Mouse (Mus musculus) cerebellum, adult 2 months (tissue): Measurements from ENCODE around the gene Prpf4.

ENCODE experiments used
- CTCF ChIP-seq: fragments of 200-500 bp; IDR thresholded peaks from 2 replicates; pipeline ENCODE4 v1.5.1; 2011; ENCODE audit warnings: low read depth, mild to moderate bottlenecking, control low read depth, low read length, moderate library complexity, borderline replicate concordance; ENCODE audit not compliant: insufficient read depth
- POLR2A ChIP-seq: fragments of 200-500 bp; IDR thresholded peaks from 2 replicates; pipeline ENCODE4 v1.6.1; 2011; ENCODE audit warnings: low read length, control low read depth, borderline replicate concordance; ENCODE audit not compliant: insufficient read depth

DNA sequence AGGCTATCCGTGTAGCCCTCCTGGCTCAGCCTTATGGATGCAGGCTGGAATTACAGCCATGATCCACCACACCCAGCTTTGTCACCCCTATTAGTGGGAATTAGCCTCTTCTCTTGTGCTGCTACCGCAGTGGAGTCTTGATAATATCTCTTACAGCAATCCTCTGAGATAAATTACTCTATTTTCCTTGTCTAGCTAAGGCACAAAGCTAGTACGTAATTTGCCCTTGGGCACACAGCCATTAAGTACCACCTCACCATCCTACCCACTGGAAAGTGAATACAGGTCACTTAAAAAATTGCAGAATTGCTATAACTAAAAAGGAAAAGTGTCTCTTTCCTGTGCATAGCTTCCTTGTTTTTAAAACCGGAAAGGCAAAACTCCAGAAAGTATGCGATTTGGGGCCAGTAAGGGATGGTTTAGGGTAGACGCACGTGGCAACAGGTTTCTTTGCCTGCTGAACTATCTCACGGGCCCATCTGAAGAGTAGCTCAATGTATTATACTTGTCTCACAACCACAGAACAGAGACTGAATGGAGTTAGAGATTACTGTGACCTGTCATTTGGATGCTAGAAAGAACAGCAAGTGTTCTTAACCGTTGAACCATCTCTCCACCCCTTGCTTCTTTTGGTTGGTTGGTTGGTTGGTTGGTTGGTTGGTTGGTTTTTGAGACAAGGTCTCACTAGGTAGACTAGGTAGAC is 35.6 kb upstream of the Prpf4 start:
- no peak for TF ChIP-seq CTCF
- no peak for TF ChIP-seq POLR2A
